Mouse (Mus musculus) erythroblast, embryonic 14.5 days (primary cell): ENCODE measurements around the gene Gna15.

Experiments
- GATA1 ChIP-seq: IDR thresholded peaks from 2 replicates; pipeline ENCODE4 v1.6.1; 2012; ENCODE audit warnings: low read length, inconsistent platforms, mixed read lengths
- TAL1 ChIP-seq: IDR thresholded peaks from 3 replicates; pipeline ENCODE4 v1.6.1; 2012; ENCODE audit warnings: low read length, inconsistent platforms, mixed read lengths

- TF ChIP-seq GATA1 (no peak), TAL1 (no peak)
These were observed 48.2 kb upstream of the Gna15 start for GRCm38 (mm10) chr10:81572133-81572671.
